Comparison of ENCODE assay signal across 12 mouse cellular contexts in the genomic region with DNA sequence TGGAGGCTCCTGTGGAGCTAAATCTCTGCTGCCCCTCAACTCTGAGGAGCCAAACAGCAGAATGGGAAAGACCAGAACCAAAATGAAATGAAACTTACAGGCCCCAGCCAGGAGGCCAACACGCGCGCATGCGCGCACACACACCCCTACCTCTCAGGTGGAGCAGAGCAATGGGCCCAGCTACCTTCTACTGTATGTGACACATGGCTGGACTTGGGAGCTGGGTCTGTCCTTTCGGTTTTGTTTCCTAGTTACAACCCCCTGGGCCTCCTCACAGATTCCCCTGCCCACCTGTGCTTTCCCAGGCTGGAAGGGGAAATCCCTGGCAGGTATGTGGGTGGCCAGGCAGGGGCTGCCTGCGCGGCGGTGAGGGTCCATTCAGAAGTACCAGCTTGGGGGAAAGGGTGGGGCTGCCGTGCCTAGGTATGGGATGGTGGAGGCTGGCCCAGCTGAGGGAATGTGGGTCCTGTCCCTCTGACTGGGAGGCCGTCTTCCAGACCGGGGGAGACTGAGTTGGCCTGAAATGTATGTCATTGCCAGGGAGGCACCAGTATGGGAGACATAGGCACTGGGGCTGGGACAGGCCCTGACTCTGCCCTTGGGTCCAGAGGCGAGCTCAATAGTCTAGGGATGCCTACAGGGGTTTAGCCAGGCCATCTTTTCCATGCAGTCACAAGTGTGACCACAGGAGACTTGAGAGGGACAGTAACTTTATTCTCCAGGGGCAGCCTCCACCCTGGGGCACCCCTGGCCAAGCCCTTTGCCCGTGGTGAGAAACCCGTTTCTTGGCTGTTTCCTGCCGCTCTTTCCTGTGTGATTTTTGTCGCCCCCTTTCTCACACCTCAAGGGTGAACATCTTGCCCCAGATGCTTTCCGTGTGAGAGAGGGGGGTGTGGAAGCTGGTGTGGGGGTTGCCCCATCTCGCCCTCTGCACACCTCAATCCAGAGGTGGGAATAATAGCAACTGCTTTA. TPM values are rescaled to one million over a fixed set of nuclear protein-coding genes. Genes with fewer than 3 reads are reported as not detected.
A peak's percentile ranks its signal among the peaks of the same experiment; 100 is the strongest.
DNase-seq lines count a peak whose midpoint lies in the region; ATAC-seq lines count a peak whose summit lies in the region.
"Had no signal": no experiment of that assay in that cellular context is flagged by ENCODE, and none has a peak within 500 bp of the region (broad histone marks: within the 10 kb centered on the region; RNA-seq: fewer than 3 reads in every experiment).

No protein-coding gene starts in this region.

- H3K27ac ChIP-seq in heart, embryonic 14.5 days (replicated peaks in 1 of 2; ENCODE audit: control insufficient read depth in 1 of 2, insufficient read depth in 1 of 2, low read depth in 2 of 2, low read length in 2 of 2), result peak overlapping the region; percentile 78 to 80; a peak in 3 of 4 replicates
- H3K27ac ChIP-seq in heart, embryonic 10.5 days, result no peak overlapping the region; the same call in 1 of the 2 replicates
- 0 out of 2 replicates have a peak overlapping the region, but pooled peaks have one; percentile 6 for H3K27ac ChIP-seq in neural tube, embryonic 13.5 days (replicated peaks)
- H3K27ac ChIP-seq in neural tube, embryonic 15.5 days (replicated peaks), result no peak overlapping the region
- H3K27ac ChIP-seq in intestine, embryonic 15.5 days, result 0 out of 2 replicates have a peak overlapping the region, but pooled peaks have one; percentile 13
- H3K27ac ChIP-seq: stomach, embryonic 15.5 days had no signal

- H3K9ac ChIP-seq in heart, embryonic 14.5 days (ENCODE audit: low read length), result peak overlapping the region; percentile 34; the same call in 1 of the 2 replicates
- H3K9ac ChIP-seq in neural tube, embryonic 13.5 days, result no peak overlapping the region
- no peak overlapping the region for H3K9ac ChIP-seq in neural tube, embryonic 15.5 days (replicated peaks)
- H3K9ac ChIP-seq in intestine, embryonic 15.5 days, result no peak overlapping the region
- H3K9ac ChIP-seq: stomach, embryonic 15.5 days had no signal

- H3K36me3 ChIP-seq in heart, embryonic 14.5 days (ENCODE audit: control insufficient read depth, insufficient read depth, low read length), result peaks cover 35% of the 10 kb centered on the region
- H3K36me3 ChIP-seq in heart, embryonic 10.5 days, result peaks cover 30% of the 10 kb centered on the region
- H3K36me3 ChIP-seq in neural tube, embryonic 13.5 days, result peaks cover 24% of the 10 kb centered on the region
- peaks cover 19% of the 10 kb centered on the region; the same call in 1 of the 2 replicates for H3K36me3 ChIP-seq in neural tube, embryonic 15.5 days
- H3K36me3 ChIP-seq in intestine, embryonic 15.5 days, result peaks cover 23% of the 10 kb centered on the region

- no peaks in the 10 kb centered on the region for H3K9me3 ChIP-seq in heart, embryonic 14.5 days (ENCODE audit: control insufficient read depth, low read length)
- no peaks in the 10 kb centered on the region for H3K9me3 ChIP-seq in heart, embryonic 10.5 days
- no peaks in the 10 kb centered on the region for H3K9me3 ChIP-seq in neural tube, embryonic 13.5 days
- no peaks in the 10 kb centered on the region for H3K9me3 ChIP-seq in neural tube, embryonic 15.5 days (replicated peaks)
- no peaks in the 10 kb centered on the region for H3K9me3 ChIP-seq in intestine, embryonic 15.5 days
- H3K9me3 ChIP-seq: stomach, embryonic 15.5 days had no signal

- no peak for DNase-seq in heart, embryonic 10.5 days (ENCODE audit: low spot score)
- peak; percentile 61 for DNase-seq in thymus, postnatal 25 days
- DNase-seq in urinary bladder, postnatal 10 days (ENCODE audit: low spot score), result no peak
- DNase-seq in adipocyte (ENCODE audit: low spot score), result no peak
- DNase-seq: adrenal gland, postnatal 14 days; cerebellum, adult 2 months had no signal

- H3K27me3 ChIP-seq in heart, embryonic 14.5 days (ENCODE audit: control insufficient read depth, insufficient read depth, low read length), result no peaks in the 10 kb centered on the region
- H3K27me3 ChIP-seq in heart, embryonic 10.5 days (ENCODE audit: insufficient read depth, poor library complexity, severe bottlenecking), result no peaks in the 10 kb centered on the region
- H3K27me3 ChIP-seq in neural tube, embryonic 13.5 days, result no peaks in the 10 kb centered on the region
- H3K27me3 ChIP-seq in neural tube, embryonic 15.5 days (replicated peaks), result no peaks in the 10 kb centered on the region
- no peaks in the 10 kb centered on the region for H3K27me3 ChIP-seq in intestine, embryonic 15.5 days (replicated peaks)
- H3K27me3 ChIP-seq: stomach, embryonic 15.5 days had no signal

- ATAC-seq in heart, embryonic 14.5 days (ENCODE audit: insufficient number of reproducible peaks, insufficient read depth, low FRiP score, low read depth), result no peak
- ATAC-seq in neural tube, embryonic 13.5 days (ENCODE audit: low read depth), result no peak
- ATAC-seq in neural tube, embryonic 15.5 days (ENCODE audit: low FRiP score), result no peak
- no peak for ATAC-seq in intestine, embryonic 15.5 days

- no peak overlapping the region for H3K4me2 ChIP-seq in heart, embryonic 14.5 days (ENCODE audit: low read length)
- H3K4me2 ChIP-seq in neural tube, embryonic 13.5 days, result no peak overlapping the region
- H3K4me2 ChIP-seq in neural tube, embryonic 15.5 days, result no peak overlapping the region
- H3K4me2 ChIP-seq in intestine, embryonic 15.5 days (replicated peaks), result no peak overlapping the region
- H3K4me2 ChIP-seq: stomach, embryonic 15.5 days had no signal

- peaks cover 27 to 41% of the 10 kb centered on the region in 2 experiments for H3K4me1 ChIP-seq in heart, embryonic 14.5 days (ENCODE audit: control insufficient read depth in 2 of 2, insufficient read depth in 2 of 2, low read length in 2 of 2)
- peaks cover 64% of the 10 kb centered on the region for H3K4me1 ChIP-seq in heart, embryonic 10.5 days
- peaks cover 38% of the 10 kb centered on the region for H3K4me1 ChIP-seq in neural tube, embryonic 13.5 days (replicated peaks)
- peaks cover 28% of the 10 kb centered on the region for H3K4me1 ChIP-seq in neural tube, embryonic 15.5 days
- H3K4me1 ChIP-seq in intestine, embryonic 15.5 days (replicated peaks), result peaks cover 28% of the 10 kb centered on the region

- WGBS in heart, embryonic 14.5 days, result 82% methylated on average over 19 of the region's 19 CpGs
- WGBS in heart, embryonic 10.5 days, result 86% methylated on average over 19 of the region's 19 CpGs
- WGBS in neural tube, embryonic 13.5 days, result 85% methylated on average over 19 of the region's 19 CpGs
- 87% methylated on average over 19 of the region's 19 CpGs for WGBS in neural tube, embryonic 15.5 days
- WGBS in intestine, embryonic 15.5 days, result 76% methylated on average over 19 of the region's 19 CpGs

- no peak overlapping the region for H3K4me3 ChIP-seq in heart, embryonic 14.5 days (ENCODE audit: control insufficient read depth in 1 of 2, insufficient read depth in 1 of 2, low read depth in 1 of 2, low read length in 2 of 2)
- no peak overlapping the region for H3K4me3 ChIP-seq in heart, embryonic 10.5 days
- H3K4me3 ChIP-seq in neural tube, embryonic 13.5 days, result no peak overlapping the region
- no peak overlapping the region for H3K4me3 ChIP-seq in neural tube, embryonic 15.5 days (replicated peaks)
- no peak overlapping the region for H3K4me3 ChIP-seq in intestine, embryonic 15.5 days (replicated peaks)
- H3K4me3 ChIP-seq: erythroblast, embryonic 14.5 days; stomach, embryonic 15.5 days had no signal

RNA-seq across cellular contexts. Expression of a gene that starts 5.7 kb away (rescaled TPM):
- polyA plus RNA-seq in heart, embryonic 14.5 days (2014; fragmentation: Nextera tagmentation; extraction: Ambion mirVana), result 53.4 and 62.9 TPM in 2 replicates
- 36.1 and 40.5 TPM in 2 replicates for polyA plus RNA-seq in heart, embryonic 10.5 days (2016; fragmentation: Nextera tagmentation; extraction: Ambion mirVana)
- 40.7 and 55.0 TPM in 2 replicates for polyA plus RNA-seq in neural tube, embryonic 13.5 days (2015; fragmentation: Nextera tagmentation; extraction: Ambion mirVana)
- polyA plus RNA-seq in neural tube, embryonic 15.5 days (2015; fragmentation: Nextera tagmentation; extraction: Ambion mirVana), result 33.9 and 39.2 TPM in 2 replicates
- 48.8 and 50.7 TPM in 2 replicates for polyA plus RNA-seq in intestine, embryonic 15.5 days (2015; fragmentation: Nextera tagmentation; extraction: Ambion mirVana)

RNA-seq across cellular contexts. Expression of a gene that starts 26.5 kb away (rescaled TPM):
- polyA plus RNA-seq in heart, embryonic 14.5 days (2014; fragmentation: Nextera tagmentation; extraction: Ambion mirVana), result not detected in 2 replicates
- 0.30 TPM in 1 of 2 replicates, not detected in the other for polyA plus RNA-seq in heart, embryonic 10.5 days (2016; fragmentation: Nextera tagmentation; extraction: Ambion mirVana)
- not detected in 2 replicates for polyA plus RNA-seq in neural tube, embryonic 13.5 days (2015; fragmentation: Nextera tagmentation; extraction: Ambion mirVana)
- 0.15 TPM in 1 of 2 replicates, not detected in the other for polyA plus RNA-seq in neural tube, embryonic 15.5 days (2015; fragmentation: Nextera tagmentation; extraction: Ambion mirVana)
- polyA plus RNA-seq in intestine, embryonic 15.5 days (2015; fragmentation: Nextera tagmentation; extraction: Ambion mirVana), result 0.30 TPM in 1 of 2 replicates, not detected in the other
- polyA plus RNA-seq: erythroblast, embryonic 14.5 days had no signal

RNA-seq across cellular contexts. Expression of a gene that starts 26.7 kb away (rescaled TPM):
- polyA plus RNA-seq in heart, embryonic 14.5 days (2014; fragmentation: Nextera tagmentation; extraction: Ambion mirVana), result 8.3 and 8.4 TPM in 2 replicates
- polyA plus RNA-seq in heart, embryonic 10.5 days (2016; fragmentation: Nextera tagmentation; extraction: Ambion mirVana), result 7.3 and 8.5 TPM in 2 replicates
- 64.8 and 72.0 TPM in 2 replicates for polyA plus RNA-seq in neural tube, embryonic 13.5 days (2015; fragmentation: Nextera tagmentation; extraction: Ambion mirVana)
- polyA plus RNA-seq in neural tube, embryonic 15.5 days (2015; fragmentation: Nextera tagmentation; extraction: Ambion mirVana), result 69.9 and 85.4 TPM in 2 replicates
- 16.4 and 18.2 TPM in 2 replicates for polyA plus RNA-seq in intestine, embryonic 15.5 days (2015; fragmentation: Nextera tagmentation; extraction: Ambion mirVana)
- polyA plus RNA-seq: erythroblast, embryonic 14.5 days had no signal

RNA-seq across cellular contexts. Expression of a gene that starts 54.4 kb away (rescaled TPM):
- polyA plus RNA-seq in heart, embryonic 14.5 days (2014; fragmentation: Nextera tagmentation; extraction: Ambion mirVana), result 89.8 and 93.4 TPM in 2 replicates
- polyA plus RNA-seq in heart, embryonic 10.5 days (2016; fragmentation: Nextera tagmentation; extraction: Ambion mirVana), result 120 and 142 TPM in 2 replicates
- 177 and 178 TPM in 2 replicates for polyA plus RNA-seq in neural tube, embryonic 13.5 days (2015; fragmentation: Nextera tagmentation; extraction: Ambion mirVana)
- polyA plus RNA-seq in neural tube, embryonic 15.5 days (2015; fragmentation: Nextera tagmentation; extraction: Ambion mirVana), result 173 and 184 TPM in 2 replicates
- 210 and 225 TPM in 2 replicates for polyA plus RNA-seq in intestine, embryonic 15.5 days (2015; fragmentation: Nextera tagmentation; extraction: Ambion mirVana)

Comparison
In these comparisons a context has a peak if more than half of its experiments do, and no peak if none do; other contexts are left out.
1. H3K27ac ChIP-seq: peak in heart, embryonic 14.5 days (2 of 2), neural tube, embryonic 13.5 days (single experiment) and intestine, embryonic 15.5 days (single experiment); none in heart, embryonic 10.5 days (single experiment) and neural tube, embryonic 15.5 days (single experiment).